Mouse (Mus musculus): ENCODE measurements around the gene Cacnb2. TPM values are rescaled to one million over a fixed set of nuclear protein-coding genes. Genes with fewer than 3 reads are reported as not detected.
A peak's percentile ranks its signal among the peaks of the same experiment; 100 is the strongest.

Cacnb2 gene
- polyA plus RNA-seq, 1 experiment from 2014 or later, result 12.2 TPM

DNA sequence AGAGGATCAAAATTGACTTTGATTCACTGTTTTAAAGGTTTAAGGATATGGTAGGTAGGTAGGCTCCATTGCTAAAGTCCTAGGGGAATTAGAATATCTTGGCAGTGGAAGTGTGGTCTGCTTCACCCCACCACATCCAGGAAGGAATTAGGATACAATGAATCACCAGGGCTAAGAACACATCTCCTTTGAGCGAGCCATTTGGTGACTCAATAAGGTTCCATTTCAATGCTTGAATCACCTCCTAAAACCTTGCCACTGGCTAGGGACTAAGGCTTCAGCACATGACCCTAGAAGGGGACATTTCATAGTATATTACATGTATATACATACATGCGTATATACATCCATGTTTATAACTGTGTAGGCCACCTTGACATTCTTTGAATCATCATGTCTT is 30.3 kb downstream of the Cacnb2 start:
- WGBS (ENCODE audit: insufficient replicate concordance), result 82% methylated on average over 2 of the region's 2 CpGs
- no peaks in the 10 kb centered on the region for H3K27me3 ChIP-seq (ENCODE audit: control insufficient read depth, insufficient read depth, low read length)
- no peak overlapping the region for H3K27ac ChIP-seq (ENCODE audit: low read depth, low read length)
- no peak overlapping the region for H3K4me3 ChIP-seq (ENCODE audit: low read depth, low read length)
- H3K9ac ChIP-seq (ENCODE audit: low read depth, low read length), result no peak overlapping the region
- no peak overlapping the region for H3K4me2 ChIP-seq
- no peaks in the 10 kb centered on the region for H3K36me3 ChIP-seq (ENCODE audit: control insufficient read depth, insufficient read depth, low read length)
- H3K4me1 ChIP-seq (ENCODE audit: control insufficient read depth, insufficient read depth, low read length), result peaks cover 4% of the 10 kb centered on the region; the same call in 1 of the 2 replicates
- ATAC-seq (replicated peaks; ENCODE audit: insufficient number of reproducible peaks, low FRiP score, low TSS enrichment), result no peak
- H3K9me3 ChIP-seq (replicated peaks; ENCODE audit: control insufficient read depth, low read length), result no peaks in the 10 kb centered on the region

DNA sequence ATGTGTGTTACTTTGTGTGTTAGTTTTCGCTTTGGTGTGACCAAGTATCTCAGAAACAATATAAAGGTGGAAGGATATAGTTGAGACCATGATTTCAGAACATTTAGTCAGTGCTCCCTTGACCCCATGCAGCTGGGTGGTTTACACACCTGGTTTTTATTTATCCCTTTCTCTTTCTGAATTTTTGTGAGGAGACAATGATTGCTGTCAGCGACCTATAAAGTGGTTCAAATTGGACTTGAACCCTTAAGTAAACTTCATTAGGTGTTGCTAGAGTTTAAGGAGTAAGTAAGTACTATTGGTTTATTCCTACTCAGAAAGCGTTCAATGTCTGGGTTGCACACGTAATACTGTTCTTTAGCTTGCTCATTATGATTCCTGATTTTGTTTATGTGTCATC is 36.4 kb downstream of the Cacnb2 start:
- no peaks in the 10 kb centered on the region for H3K36me3 ChIP-seq (ENCODE audit: control insufficient read depth, insufficient read depth, low read length)
- H3K4me3 ChIP-seq (ENCODE audit: low read depth, low read length), result no peak overlapping the region
- 78% methylated on average over 4 of the region's 4 CpGs for WGBS (ENCODE audit: insufficient replicate concordance)
- ATAC-seq (replicated peaks; ENCODE audit: insufficient number of reproducible peaks, low FRiP score, low TSS enrichment), result no peak
- no peak overlapping the region for H3K4me2 ChIP-seq
- H3K9ac ChIP-seq (ENCODE audit: low read depth, low read length), result no peak overlapping the region
- no peaks in the 10 kb centered on the region for H3K9me3 ChIP-seq (replicated peaks; ENCODE audit: control insufficient read depth, low read length)
- H3K27ac ChIP-seq (ENCODE audit: low read depth, low read length), result no peak overlapping the region
- peaks cover 33% of the 10 kb centered on the region for H3K4me1 ChIP-seq (ENCODE audit: control insufficient read depth, insufficient read depth, low read length)
- H3K27me3 ChIP-seq (ENCODE audit: control insufficient read depth, insufficient read depth, low read length), result no peaks in the 10 kb centered on the region

DNA sequence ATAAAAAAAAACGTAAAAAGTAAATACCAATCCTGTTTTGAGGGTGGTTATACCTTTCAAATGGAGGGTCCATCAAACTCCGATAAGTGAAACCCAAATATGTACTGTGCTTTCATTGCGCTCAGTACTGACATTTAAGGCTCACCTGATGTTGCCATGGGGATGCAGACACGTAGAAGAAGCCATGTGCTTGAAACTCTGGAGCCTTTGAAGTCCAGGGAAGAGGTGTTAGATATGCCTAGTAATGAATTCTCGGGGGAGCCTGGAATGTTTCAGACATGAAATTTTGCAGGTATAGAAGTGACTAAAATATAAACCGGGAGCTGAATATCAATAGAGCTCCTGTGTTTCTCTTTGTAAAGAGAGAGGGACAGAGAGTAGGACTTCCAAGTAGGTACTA is 37.0 kb downstream of the Cacnb2 start:
- no peak overlapping the region for H3K4me2 ChIP-seq
- 62% methylated on average over 6 of the region's 6 CpGs for WGBS (ENCODE audit: insufficient replicate concordance)
- H3K9ac ChIP-seq (ENCODE audit: low read depth, low read length), result no peak overlapping the region
- H3K36me3 ChIP-seq (ENCODE audit: control insufficient read depth, insufficient read depth, low read length), result no peaks in the 10 kb centered on the region
- ATAC-seq (replicated peaks; ENCODE audit: insufficient number of reproducible peaks, low FRiP score, low TSS enrichment), result no peak
- no peak overlapping the region for H3K4me3 ChIP-seq (ENCODE audit: low read depth, low read length)
- H3K27ac ChIP-seq (ENCODE audit: low read depth, low read length), result no peak overlapping the region
- no peaks in the 10 kb centered on the region for H3K27me3 ChIP-seq (ENCODE audit: control insufficient read depth, insufficient read depth, low read length)
- no peaks in the 10 kb centered on the region for H3K9me3 ChIP-seq (replicated peaks; ENCODE audit: control insufficient read depth, low read length)
- peaks cover 33% of the 10 kb centered on the region for H3K4me1 ChIP-seq (ENCODE audit: control insufficient read depth, insufficient read depth, low read length)

DNA sequence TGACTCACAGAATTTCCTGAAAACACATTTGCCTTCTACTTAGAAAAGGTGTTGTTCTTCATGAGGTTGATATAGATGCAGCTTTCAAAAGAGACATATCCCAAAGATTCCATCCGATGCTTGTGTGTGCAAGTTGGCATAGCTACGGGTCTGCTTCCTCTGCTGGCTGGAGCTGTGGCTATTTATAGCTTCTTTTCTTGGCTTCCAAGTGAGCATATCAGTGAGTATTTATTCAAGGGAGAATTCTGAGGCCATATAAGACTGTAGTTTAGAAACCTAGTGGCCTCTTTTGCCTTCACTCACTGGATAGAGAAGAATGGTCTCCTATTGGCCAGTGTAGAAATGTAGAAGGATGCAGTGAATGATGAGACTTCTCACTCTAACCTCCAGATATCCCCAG is 38.2 kb downstream of the Cacnb2 start:
- H3K27me3 ChIP-seq (ENCODE audit: control insufficient read depth, insufficient read depth, low read length), result no peaks in the 10 kb centered on the region
- peak overlapping the region; percentile 20 for H3K4me2 ChIP-seq
- no peak overlapping the region for H3K9ac ChIP-seq (ENCODE audit: low read depth, low read length)
- H3K9me3 ChIP-seq (replicated peaks; ENCODE audit: control insufficient read depth, low read length), result no peaks in the 10 kb centered on the region
- peaks cover 33% of the 10 kb centered on the region for H3K4me1 ChIP-seq (ENCODE audit: control insufficient read depth, insufficient read depth, low read length)
- peak overlapping the region; percentile 91 for H3K27ac ChIP-seq (ENCODE audit: low read depth, low read length)
- ATAC-seq (replicated peaks; ENCODE audit: insufficient number of reproducible peaks, low FRiP score, low TSS enrichment), result peak; percentile 65; the same call in 1 of the 2 replicates
- H3K36me3 ChIP-seq (ENCODE audit: control insufficient read depth, insufficient read depth, low read length), result no peaks in the 10 kb centered on the region
- H3K4me3 ChIP-seq (ENCODE audit: low read depth, low read length), result no peak overlapping the region
- 9% methylated on average over 2 of the region's 2 CpGs for WGBS (ENCODE audit: insufficient replicate concordance)

DNA sequence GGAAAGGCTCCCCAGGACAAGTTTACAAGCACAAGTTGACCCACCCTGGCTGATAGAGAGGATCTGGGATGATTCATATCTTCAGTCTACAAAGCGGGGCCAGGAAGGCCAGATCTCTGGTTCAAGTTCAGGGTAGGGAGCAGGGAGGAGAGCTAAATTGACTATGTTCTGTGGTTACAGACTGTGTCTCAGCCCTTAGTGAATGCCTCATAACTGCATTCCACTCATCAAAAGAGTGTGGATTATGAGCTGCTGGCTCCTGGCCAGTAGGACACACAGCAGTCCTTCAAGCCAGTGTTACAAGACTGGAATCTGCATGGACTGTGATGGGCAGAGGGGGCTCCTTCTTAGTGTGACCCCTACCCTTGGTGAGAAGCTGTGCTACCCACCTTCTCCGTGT is 48.4 kb downstream of the Cacnb2 start:
- 63% methylated on average over 2 of the region's 2 CpGs for WGBS (ENCODE audit: insufficient replicate concordance)
- no peak overlapping the region for H3K4me2 ChIP-seq

DNA sequence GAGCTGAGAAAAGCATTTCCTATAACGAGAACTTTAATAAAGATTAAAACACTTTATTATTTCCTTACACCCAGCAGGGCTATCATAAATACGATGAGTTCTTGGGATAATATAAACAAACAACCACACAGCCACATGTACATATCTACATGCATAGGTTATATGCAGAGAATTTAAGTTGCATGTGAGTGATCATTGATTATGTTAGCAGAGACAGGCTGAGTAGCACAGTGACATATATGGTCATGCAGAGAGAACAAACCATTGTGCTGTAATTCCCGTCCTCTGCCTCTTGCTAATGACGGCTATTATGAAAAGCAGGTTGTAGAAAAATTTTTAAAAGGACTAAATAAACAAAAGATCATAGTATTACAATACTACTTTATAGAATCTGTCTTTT is 53.8 kb downstream of the Cacnb2 start:
- 74% methylated on average over 4 of the region's 4 CpGs for WGBS (ENCODE audit: insufficient replicate concordance)
- no peaks in the 10 kb centered on the region for H3K27me3 ChIP-seq (ENCODE audit: control insufficient read depth, insufficient read depth, low read length)
- no peak overlapping the region for H3K4me3 ChIP-seq (ENCODE audit: low read depth, low read length)
- H3K4me1 ChIP-seq (ENCODE audit: control insufficient read depth, insufficient read depth, low read length), result peaks cover 2% of the 10 kb centered on the region; the same call in 1 of the 2 replicates
- H3K36me3 ChIP-seq (ENCODE audit: control insufficient read depth, insufficient read depth, low read length), result no peaks in the 10 kb centered on the region
- ATAC-seq (replicated peaks; ENCODE audit: insufficient number of reproducible peaks, low FRiP score, low TSS enrichment), result no peak
- no peaks in the 10 kb centered on the region for H3K9me3 ChIP-seq (replicated peaks; ENCODE audit: control insufficient read depth, low read length)
- H3K9ac ChIP-seq (ENCODE audit: low read depth, low read length), result no peak overlapping the region
- no peak overlapping the region for H3K4me2 ChIP-seq
- no peak overlapping the region for H3K27ac ChIP-seq (ENCODE audit: low read depth, low read length)

More for the DNA sequence above, 48.4 kb downstream of the Cacnb2 start:
- H3K4me1 ChIP-seq (ENCODE audit: control insufficient read depth, insufficient read depth, low read length), result peaks cover 8% of the 10 kb centered on the region
- H3K27ac ChIP-seq (ENCODE audit: low read depth, low read length), result no peak overlapping the region
- ATAC-seq (replicated peaks; ENCODE audit: insufficient number of reproducible peaks, low FRiP score, low TSS enrichment), result no peak; the same call in 1 of the 2 replicates
- H3K27me3 ChIP-seq (ENCODE audit: control insufficient read depth, insufficient read depth, low read length), result no peaks in the 10 kb centered on the region
- no peak overlapping the region for H3K9ac ChIP-seq (ENCODE audit: low read depth, low read length)
- no peak overlapping the region for H3K4me3 ChIP-seq (ENCODE audit: low read depth, low read length)
- no peaks in the 10 kb centered on the region for H3K9me3 ChIP-seq (replicated peaks; ENCODE audit: control insufficient read depth, low read length)
- H3K36me3 ChIP-seq (ENCODE audit: control insufficient read depth, insufficient read depth, low read length), result no peaks in the 10 kb centered on the region

DNA sequence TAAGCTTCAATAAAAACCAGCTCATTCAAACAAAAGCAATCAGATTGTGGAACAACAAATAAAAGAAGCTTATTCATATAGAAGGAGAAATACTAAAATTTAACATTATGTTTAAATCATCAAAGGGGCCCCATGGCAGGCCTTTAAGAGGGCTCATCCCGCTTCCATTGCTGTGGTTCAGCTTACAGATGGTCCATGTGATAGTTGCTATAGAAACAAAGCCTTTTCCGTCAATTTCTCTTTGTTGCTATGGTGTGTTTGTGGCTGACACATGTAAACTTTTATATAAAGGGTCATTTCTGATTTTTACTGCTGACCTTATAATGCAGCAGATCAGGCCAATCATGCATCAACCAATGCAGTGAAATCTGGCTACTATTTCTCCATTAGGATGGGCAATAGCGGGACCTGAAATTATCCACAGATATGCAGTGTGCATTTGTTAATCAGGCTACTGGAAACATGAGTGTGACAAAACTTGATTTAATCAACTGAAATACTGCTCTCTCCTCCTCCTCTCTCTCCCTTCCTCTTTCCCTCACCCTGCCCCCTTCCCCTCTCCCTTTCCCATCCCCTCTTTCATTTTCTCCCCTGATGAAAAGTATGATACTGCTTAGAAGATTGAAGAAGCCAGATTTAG is 54.4 kb downstream of the Cacnb2 start:
- no peak overlapping the region for H3K4me2 ChIP-seq
- H3K9ac ChIP-seq (ENCODE audit: low read depth, low read length), result no peak overlapping the region
- no peaks in the 10 kb centered on the region for H3K36me3 ChIP-seq (ENCODE audit: control insufficient read depth, insufficient read depth, low read length)
- H3K27me3 ChIP-seq (ENCODE audit: control insufficient read depth, insufficient read depth, low read length), result no peaks in the 10 kb centered on the region
- 66% methylated on average over 3 of the region's 3 CpGs for WGBS (ENCODE audit: insufficient replicate concordance)
- H3K4me3 ChIP-seq (ENCODE audit: low read depth, low read length), result no peak overlapping the region
- no peak for ATAC-seq (replicated peaks; ENCODE audit: insufficient number of reproducible peaks, low FRiP score, low TSS enrichment)
- H3K9me3 ChIP-seq (replicated peaks; ENCODE audit: control insufficient read depth, low read length), result no peaks in the 10 kb centered on the region
- no peak overlapping the region for H3K27ac ChIP-seq (ENCODE audit: low read depth, low read length)
- H3K4me1 ChIP-seq (ENCODE audit: control insufficient read depth, insufficient read depth, low read length), result 0 out of 2 replicates have a peak, but pooled peaks cover 2% of the 10 kb centered on the region

DNA sequence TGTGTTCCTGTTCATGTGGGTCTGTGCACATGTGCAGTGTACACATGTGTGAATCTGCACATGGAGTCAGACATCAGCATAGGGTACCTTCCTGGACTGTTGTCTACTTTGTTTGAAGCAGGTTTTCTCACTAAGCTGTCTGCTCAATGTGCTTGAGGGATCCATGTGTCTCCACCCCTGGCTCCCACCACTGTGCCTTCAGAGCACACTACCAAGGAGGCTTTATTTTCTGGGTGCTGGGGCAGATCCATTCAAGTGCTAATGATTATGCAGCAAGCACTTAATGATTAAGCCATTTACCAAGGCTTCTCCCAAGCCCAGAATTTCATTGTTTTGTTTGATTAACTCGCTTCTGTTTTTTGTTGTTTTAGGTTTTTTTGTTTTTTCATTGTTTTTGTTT is 62.3 kb downstream of the Cacnb2 start:
- no peaks in the 10 kb centered on the region for H3K27me3 ChIP-seq (ENCODE audit: control insufficient read depth, insufficient read depth, low read length)
- ATAC-seq (replicated peaks; ENCODE audit: insufficient number of reproducible peaks, low FRiP score, low TSS enrichment), result no peak
- H3K36me3 ChIP-seq (ENCODE audit: control insufficient read depth, insufficient read depth, low read length), result no peaks in the 10 kb centered on the region
- H3K4me3 ChIP-seq (ENCODE audit: low read depth, low read length), result no peak overlapping the region
- 63% methylated on average over 1 of the region's 1 CpGs for WGBS (ENCODE audit: insufficient replicate concordance)
- no peaks in the 10 kb centered on the region for H3K9me3 ChIP-seq (replicated peaks; ENCODE audit: control insufficient read depth, low read length)
- H3K9ac ChIP-seq (ENCODE audit: low read depth, low read length), result no peak overlapping the region
- no peaks in the 10 kb centered on the region for H3K4me1 ChIP-seq (ENCODE audit: control insufficient read depth, insufficient read depth, low read length)
- H3K4me2 ChIP-seq, result no peak overlapping the region
- H3K27ac ChIP-seq (ENCODE audit: low read depth, low read length), result no peak overlapping the region

DNA sequence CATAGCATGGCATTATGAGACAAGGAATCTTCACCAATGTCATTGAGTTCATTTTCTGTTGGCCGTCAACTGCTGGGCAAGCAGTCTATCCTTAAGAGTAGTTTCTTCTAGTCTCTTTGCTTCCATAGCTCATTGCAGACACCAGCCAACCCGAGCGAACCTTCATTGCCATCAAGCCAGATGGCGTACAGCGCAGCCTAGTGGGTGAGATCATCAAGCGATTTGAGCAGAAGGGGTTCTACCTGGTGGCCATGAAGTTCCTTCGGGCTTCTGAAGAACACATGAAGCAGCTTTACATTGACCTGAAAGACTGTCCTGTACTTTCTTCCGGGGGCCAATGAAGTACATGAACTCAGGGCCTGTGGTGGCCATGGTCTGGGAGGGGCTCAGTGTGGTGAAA is 69.2 kb downstream of the Cacnb2 start:
- Histone ChIP-seq H3K9me3 (replicated peaks; ENCODE audit: control insufficient read depth, low read length) (no peaks in the 10 kb centered on the region), H3K9ac (ENCODE audit: low read depth, low read length) (no peak overlapping the region), H3K4me1 (ENCODE audit: control insufficient read depth, insufficient read depth, low read length) (0 out of 2 replicates have a peak, but pooled peaks cover 5% of the 10 kb centered on the region), H3K27me3 (ENCODE audit: control insufficient read depth, insufficient read depth, low read length) (no peaks in the 10 kb centered on the region), H3K36me3 (ENCODE audit: control insufficient read depth, insufficient read depth, low read length) (no peaks in the 10 kb centered on the region), H3K27ac (ENCODE audit: low read depth, low read length) (no peak overlapping the region), H3K4me2 (no peak overlapping the region), H3K4me3 (ENCODE audit: low read depth, low read length) (no peak overlapping the region)
- WGBS (ENCODE audit: insufficient replicate concordance), result 86% methylated on average over 8 of the region's 8 CpGs
- no peak for ATAC-seq (replicated peaks; ENCODE audit: insufficient number of reproducible peaks, low FRiP score, low TSS enrichment)

Measured in heart, embryonic 11.5 days (tissue).